Mouse (Mus musculus) limb, embryonic 14.5 days (tissue): ENCODE data around the gene Eef2kmt. TPM values are rescaled to one million over a fixed set of nuclear protein-coding genes. Genes with fewer than 3 reads are reported as not detected.

Experiments
- ATAC-seq: fragments of 200-750 bp; cut with Nextera tagmentation; 2 replicates; pipeline ENCODE4 v1.8.0; 2017; ENCODE audit warnings: low read depth, moderate number of reproducible peaks, moderate TSS enrichment; ENCODE audit not compliant: low FRiP score
- DNase-seq: peaks from one replicate; pipeline ENCODE4 v3.0.0-alpha.2; 2015; ENCODE audit warnings: low spot score
- H3K27ac ChIP-seq: fragments of 300-500 bp; sonication (generic); replicated peaks from 2 replicates; pipeline ENCODE4 v1.5.1; 2014; ENCODE audit warnings: low read depth, mild to moderate bottlenecking, low read length, moderate library complexity, mixed read lengths
- H3K27me3 ChIP-seq: fragments of 300-500 bp; sonication (generic); 2 replicates; pipeline ENCODE4 v1.6.1; 2014; ENCODE audit warnings: low read length, mixed read lengths; ENCODE audit not compliant: control insufficient read depth, insufficient read depth
- H3K36me3 ChIP-seq: fragments of 300-500 bp; sonication (generic); 2 replicates; pipeline ENCODE4 v1.6.1; 2014; ENCODE audit warnings: mild to moderate bottlenecking, low read length, moderate library complexity, mixed read lengths; ENCODE audit not compliant: control insufficient read depth, insufficient read depth
- H3K4me1 ChIP-seq: fragments of 300-500 bp; sonication (generic); 2 replicates; pipeline ENCODE4 v1.6.1; 2014; ENCODE audit warnings: antibody characterized with exemption, low read length, mixed read lengths; ENCODE audit not compliant: control insufficient read depth, insufficient read depth
- H3K4me2 ChIP-seq: fragments of 300-500 bp; sonication (generic); replicated peaks from 2 replicates; pipeline ENCODE4 v1.6.1; 2014; ENCODE audit warnings: low read depth, mild to moderate bottlenecking, low read length, moderate library complexity; ENCODE audit not compliant: severe bottlenecking
- H3K4me3 ChIP-seq: fragments of 300-500 bp; sonication (generic); replicated peaks from 2 replicates; pipeline ENCODE4 v1.5.1; 2014; ENCODE audit warnings: low read length
- H3K9ac ChIP-seq: fragments of 300-500 bp; sonication (generic); 2 replicates; pipeline ENCODE4 v1.6.1; 2014; ENCODE audit warnings: mild to moderate bottlenecking, low read depth, low read length, moderate library complexity; ENCODE audit not compliant: severe bottlenecking
- H3K9me3 ChIP-seq: fragments of 300-500 bp; sonication (generic); 2 replicates; pipeline ENCODE4 v1.6.1; 2016; ENCODE audit warnings: low read length; ENCODE audit not compliant: control insufficient read depth
- POLR2A ChIP-seq: fragments of 200-500 bp; IDR thresholded peaks from 2 replicates; pipeline ENCODE4 v1.8.0; 2012; ENCODE audit warnings: inconsistent platforms, mild to moderate bottlenecking, moderate library complexity, borderline replicate concordance; ENCODE audit not compliant: insufficient read depth, insufficient read length; ENCODE audit errors: extremely low read depth
- WGBS: fragments of 180-500 bp; shearing (Covaris S2); extraction: QIAGEN DNeasy Blood & Tissue Kit; methylation state at CpG from one replicate; pipeline ENCODE4 v1.1.7; 2014; 5-methylcytosine and 5-hydroxymethylcytosine counted together
- polyA plus RNA-seq, 2 experiments: library from polyadenylated mRNA; depleted of rRNA in 1 of 2; stranded (reverse) in 1 of 2; unstranded in 1 of 2; fragments of >200 nt; fragmentation: Nextera tagmentation in 1 of 2; extraction: Ambion mirVana in 1 of 2; gene quantifications; 2 replicates each; pipeline versions ENCODE4 v1.2.1 to v1.2.3; 2012 to 2014

Gene Eef2kmt
- polyA plus RNA-seq, 2 experiments = 26.7 to 36.1 TPM

GRCm38 (mm10) chr16:5210365-5210764 lies 45.4 kb downstream of the Eef2kmt start:
- no peak overlapping the region for H3K9ac ChIP-seq
- H3K27ac ChIP-seq = no peak overlapping the region
- 56% methylated on average over 2 of the region's 2 CpGs for WGBS
- H3K4me1 ChIP-seq = no peaks in the 10 kb centered on the region
- H3K36me3 ChIP-seq = no peaks in the 10 kb centered on the region
- no peak for TF ChIP-seq POLR2A
- H3K4me3 ChIP-seq = no peak overlapping the region
- no peaks in the 10 kb centered on the region for H3K9me3 ChIP-seq
- no peak for DNase-seq
- no peak overlapping the region for H3K4me2 ChIP-seq
- ATAC-seq = no peak
- H3K27me3 ChIP-seq = no peaks in the 10 kb centered on the region

- Histone ChIP-seq H3K27ac (no peak overlapping the region), H3K9me3 (no peaks in the 10 kb centered on the region), H3K4me2 (no peak overlapping the region), H3K9ac (no peak overlapping the region), H3K27me3 (no peaks in the 10 kb centered on the region), H3K36me3 (no peaks in the 10 kb centered on the region), H3K4me3 (no peak overlapping the region), H3K4me1 (0 out of 2 replicates have a peak, but pooled peaks cover 5% of the 10 kb centered on the region)
- no peak for TF ChIP-seq POLR2A
- 74% methylated on average over 5 of the region's 5 CpGs for WGBS
- ATAC-seq (no peak), DNase-seq (no peak)
Observed at GRCm38 (mm10) chr16:5206051-5206450, 49.7 kb downstream of the Eef2kmt start.

- Histone ChIP-seq H3K9me3 (no peaks in the 10 kb centered on the region), H3K4me1 (0 out of 2 replicates have a peak, but pooled peaks cover 5% of the 10 kb centered on the region), H3K4me2 (no peak overlapping the region), H3K9ac (no peak overlapping the region), H3K27me3 (no peaks in the 10 kb centered on the region), H3K36me3 (no peaks in the 10 kb centered on the region), H3K27ac (no peak overlapping the region), H3K4me3 (no peak overlapping the region)
- 88% methylated on average over 5 of the region's 5 CpGs for WGBS
- no peak for ATAC-seq
- DNase-seq = no peak
- TF ChIP-seq POLR2A = no peak
Observed at GRCm38 (mm10) chr16:5205431-5205970, 50.3 kb downstream of the Eef2kmt start.

- ATAC-seq (peak; percentile 92), DNase-seq (peak; percentile 93)
- Histone ChIP-seq H3K36me3 (peaks cover 2% of the 10 kb centered on the region; the same call in 1 of the 2 replicates), H3K27me3 (no peaks in the 10 kb centered on the region), H3K9me3 (no peaks in the 10 kb centered on the region), H3K4me3 (peak within 1 kb of the TSS; percentile 73), H3K4me1 (0 out of 2 replicates have a peak, but pooled peaks cover 5% of the 10 kb centered on the region), H3K27ac (no peak within 1 kb of the TSS), H3K4me2 (peak within 1 kb of the TSS; percentile 96), H3K9ac (peak within 1 kb of the TSS; percentile 69)
- peak; percentile 58; the same call in 1 of the 2 replicates for TF ChIP-seq POLR2A
- WGBS = 5% methylated on average over 36 of the region's 40 CpGs
Observed at GRCm38 (mm10) chr16:5203668-5204433, 51.9 kb downstream of the Eef2kmt start, which contains the start of gene Nagpa. Gene Nagpa, minus strand, starts transcription at chr16:5204012.

GRCm38 (mm10) chr16:5203200-5203599 lies 52.6 kb downstream of the Eef2kmt start:
- Histone ChIP-seq H3K4me1 (0 out of 2 replicates have a peak, but pooled peaks cover 5% of the 10 kb centered on the region), H3K4me2 (peak overlapping the region; percentile 96), H3K9ac (peak overlapping the region; percentile 69), H3K9me3 (no peaks in the 10 kb centered on the region), H3K36me3 (peaks cover 7% of the 10 kb centered on the region; the same call in 1 of the 2 replicates), H3K27ac (no peak overlapping the region), H3K4me3 (peak overlapping the region; percentile 73), H3K27me3 (no peaks in the 10 kb centered on the region)
- ATAC-seq = no peak; the same call in 1 of the 2 replicates
- TF ChIP-seq POLR2A = no peak
- DNase-seq = no peak
- 2% methylated on average over 36 of the region's 36 CpGs for WGBS
